Mouse (Mus musculus) lung, embryonic 14.5 days (tissue): ENCODE measurements around the gene Orm1. TPM values are rescaled to one million over a fixed set of nuclear protein-coding genes. Genes with fewer than 3 reads are reported as not detected.

Source experiments
- ATAC-seq: fragments of 200-750 bp; cut with Nextera tagmentation; 2 replicates; pipeline ENCODE4 v1.8.0; 2017; ENCODE audit warnings: mild to moderate bottlenecking, moderate TSS enrichment, moderate library complexity; ENCODE audit not compliant: insufficient read depth
- DNase-seq: peaks from one replicate; pipeline ENCODE4 v3.0.0-alpha.2; 2015
- H3K27ac ChIP-seq: fragments of 300-500 bp; sonication (generic); 2 replicates; pipeline ENCODE4 v1.5.1; 2014; ENCODE audit warnings: low read depth, mild to moderate bottlenecking, moderate library complexity
- H3K27me3 ChIP-seq: fragments of 300-500 bp; sonication (generic); 2 replicates; pipeline ENCODE4 v1.6.1; 2014; ENCODE audit warnings: low read length, control low read depth; ENCODE audit not compliant: insufficient read depth
- H3K36me3 ChIP-seq: fragments of 300-500 bp; sonication (generic); 2 replicates; pipeline ENCODE4 v1.6.1; 2014; ENCODE audit warnings: control low read depth; ENCODE audit not compliant: insufficient read depth
- H3K4me1 ChIP-seq: fragments of 300-500 bp; sonication (generic); 2 replicates; pipeline ENCODE4 v1.6.1; 2014; ENCODE audit warnings: antibody characterized with exemption, control low read depth; ENCODE audit not compliant: insufficient read depth
- H3K4me2 ChIP-seq: fragments of 300-500 bp; sonication (generic); 2 replicates; pipeline ENCODE4 v1.6.1; 2014; ENCODE audit warnings: mild to moderate bottlenecking
- H3K4me3 ChIP-seq: fragments of 300-500 bp; sonication (generic); 2 replicates; pipeline ENCODE4 v1.5.1; 2014; ENCODE audit warnings: low read depth, low read length
- H3K9ac ChIP-seq: fragments of 300-500 bp; sonication (generic); 2 replicates; pipeline ENCODE4 v1.6.1; 2014
- H3K9me3 ChIP-seq: fragments of 300-500 bp; sonication (generic); 2 replicates; pipeline ENCODE4 v1.6.1; 2016; ENCODE audit warnings: low read depth, low read length, control low read depth
- CTCF ChIP-seq: IDR thresholded peaks from 2 replicates; pipeline ENCODE4 v1.5.1; 2016; ENCODE audit warnings: antibody characterized with exemption, low read depth
- whole genome bisulfite sequencing: fragments of 180-500 bp; shearing (Covaris S2); extraction: QIAGEN DNeasy Blood & Tissue Kit; methylation state at CpG from one replicate; pipeline ENCODE4 v1.1.7; 2014; 5-methylcytosine and 5-hydroxymethylcytosine counted together
- polyA plus RNA-seq: library from polyadenylated mRNA; unstranded; fragments of >200 nt; fragmentation: Nextera tagmentation; extraction: Ambion mirVana; gene quantifications from 2 replicates; pipeline ENCODE4 v1.2.1, GENCODE M21; 2014

Gene Orm1
- polyA plus RNA-seq, 1 experiment from 2014 or later = not detected

DNA sequence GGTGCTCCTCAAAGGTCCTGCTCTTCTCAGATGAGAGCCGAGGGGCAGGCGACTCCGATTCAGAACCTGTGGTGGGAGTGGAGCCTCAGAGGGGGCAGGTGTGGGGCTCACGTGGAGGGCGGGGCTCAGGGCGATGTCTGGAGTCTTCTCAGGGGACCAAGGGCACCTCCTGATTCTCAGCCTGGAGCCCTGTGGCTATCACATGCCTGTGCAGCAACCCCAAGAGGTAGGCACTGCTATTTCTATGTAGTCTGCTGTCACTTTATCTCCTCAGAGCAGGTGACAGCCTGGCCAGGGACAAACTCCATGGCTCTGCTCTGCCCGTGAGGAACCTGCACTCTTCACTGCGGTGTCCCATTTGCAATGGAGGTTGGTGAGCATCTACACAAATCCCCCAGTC is 29.0 kb downstream of the Orm1 start:
- Histone ChIP-seq H3K27ac (no peak overlapping the region), H3K4me1 (no peaks in the 10 kb centered on the region), H3K27me3 (no peaks in the 10 kb centered on the region), H3K4me3 (no peak overlapping the region), H3K9me3 (no peaks in the 10 kb centered on the region), H3K36me3 (peaks cover 81% of the 10 kb centered on the region), H3K4me2 (no peak overlapping the region), H3K9ac (no peak overlapping the region)
- WGBS = 87% methylated on average over 8 of the region's 8 CpGs
- no peak for DNase-seq
- no peak for ATAC-seq
- TF ChIP-seq CTCF = no peak

DNA sequence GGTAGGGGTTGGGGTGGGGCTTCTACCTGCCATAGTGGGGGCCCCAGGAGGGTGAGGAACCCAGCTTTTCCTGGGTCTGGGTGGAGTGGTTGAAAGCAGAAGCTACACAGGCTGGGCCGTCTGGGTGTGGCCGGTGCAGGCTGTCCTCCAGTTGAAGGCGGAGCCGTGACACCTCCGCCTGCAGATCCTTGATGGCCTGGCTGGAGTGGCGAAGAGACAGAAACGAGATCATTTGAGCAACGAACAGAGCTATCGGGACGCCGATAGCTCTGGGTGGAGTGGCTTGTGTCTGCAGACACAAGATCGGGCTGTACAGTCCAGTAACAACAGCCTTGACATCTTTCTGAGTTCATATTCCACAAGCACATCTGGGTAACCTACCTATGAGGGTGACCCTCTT is 30.0 kb downstream of the Orm1 start:
- peak; percentile 15; the same call in 1 of the 2 replicates for ATAC-seq
- no peaks in the 10 kb centered on the region for H3K4me1 ChIP-seq
- no peak overlapping the region for H3K4me3 ChIP-seq
- no peak for TF ChIP-seq CTCF
- no peak overlapping the region for H3K9ac ChIP-seq
- H3K4me2 ChIP-seq = no peak overlapping the region
- H3K27me3 ChIP-seq = no peaks in the 10 kb centered on the region
- no peaks in the 10 kb centered on the region for H3K9me3 ChIP-seq
- 72% methylated on average over 12 of the region's 12 CpGs for WGBS
- no peak overlapping the region for H3K27ac ChIP-seq
- peaks cover 84% of the 10 kb centered on the region for H3K36me3 ChIP-seq
- DNase-seq = no peak

DNA sequence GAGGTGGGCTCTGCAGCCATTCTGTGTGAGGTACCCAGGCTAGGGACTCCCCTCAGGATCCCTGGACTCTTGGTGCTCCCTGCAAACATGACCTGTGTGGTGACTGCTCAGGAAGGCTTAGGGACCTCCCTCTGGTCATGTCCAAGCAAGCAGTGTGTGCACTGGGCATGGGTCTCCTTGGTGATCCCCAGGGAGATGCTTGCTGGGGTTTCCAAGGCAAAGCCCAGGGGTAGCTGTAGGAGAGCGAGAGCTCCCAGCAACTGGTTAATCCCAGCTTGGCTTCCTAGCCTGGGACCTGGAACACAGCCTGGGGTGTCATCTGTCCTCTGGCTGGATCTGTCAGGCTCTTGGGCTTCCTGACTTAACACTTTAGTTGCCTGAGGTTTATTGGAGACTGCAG is 31.0 kb downstream of the Orm1 start:
- no peak overlapping the region for H3K4me3 ChIP-seq
- H3K4me1 ChIP-seq = no peaks in the 10 kb centered on the region
- 48% methylated on average over 1 of the region's 1 CpGs for WGBS
- ATAC-seq = no peak
- no peak overlapping the region for H3K9ac ChIP-seq
- no peak overlapping the region for H3K27ac ChIP-seq
- no peak for TF ChIP-seq CTCF
- peak; percentile 31 for DNase-seq
- H3K9me3 ChIP-seq = no peaks in the 10 kb centered on the region
- peaks cover 85% of the 10 kb centered on the region for H3K36me3 ChIP-seq
- H3K4me2 ChIP-seq = no peak overlapping the region
- no peaks in the 10 kb centered on the region for H3K27me3 ChIP-seq

DNA sequence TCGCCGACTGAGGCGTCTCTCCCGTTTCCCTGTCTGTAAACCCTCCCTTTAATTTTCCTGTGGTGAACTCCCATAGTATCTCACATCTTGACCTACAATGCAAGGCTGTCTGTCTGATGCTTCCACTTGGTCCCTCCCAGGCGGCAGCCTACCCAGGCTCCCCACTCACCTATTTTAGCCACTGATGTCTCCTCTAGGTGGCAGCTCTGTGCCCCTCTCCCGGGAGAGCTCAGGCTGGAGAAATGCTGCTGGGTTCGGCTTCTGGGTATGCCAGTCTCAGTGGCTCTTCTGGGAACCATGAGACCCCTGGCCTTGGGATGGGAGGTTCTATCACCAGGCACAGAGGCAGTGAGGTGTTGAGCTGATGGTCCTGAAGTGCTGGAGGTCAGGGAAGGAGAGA is 33.1 kb downstream of the Orm1 start:
- 66% methylated on average over 7 of the region's 7 CpGs for WGBS
- TF ChIP-seq CTCF = peak; percentile 50
- no peaks in the 10 kb centered on the region for H3K4me1 ChIP-seq

DNA sequence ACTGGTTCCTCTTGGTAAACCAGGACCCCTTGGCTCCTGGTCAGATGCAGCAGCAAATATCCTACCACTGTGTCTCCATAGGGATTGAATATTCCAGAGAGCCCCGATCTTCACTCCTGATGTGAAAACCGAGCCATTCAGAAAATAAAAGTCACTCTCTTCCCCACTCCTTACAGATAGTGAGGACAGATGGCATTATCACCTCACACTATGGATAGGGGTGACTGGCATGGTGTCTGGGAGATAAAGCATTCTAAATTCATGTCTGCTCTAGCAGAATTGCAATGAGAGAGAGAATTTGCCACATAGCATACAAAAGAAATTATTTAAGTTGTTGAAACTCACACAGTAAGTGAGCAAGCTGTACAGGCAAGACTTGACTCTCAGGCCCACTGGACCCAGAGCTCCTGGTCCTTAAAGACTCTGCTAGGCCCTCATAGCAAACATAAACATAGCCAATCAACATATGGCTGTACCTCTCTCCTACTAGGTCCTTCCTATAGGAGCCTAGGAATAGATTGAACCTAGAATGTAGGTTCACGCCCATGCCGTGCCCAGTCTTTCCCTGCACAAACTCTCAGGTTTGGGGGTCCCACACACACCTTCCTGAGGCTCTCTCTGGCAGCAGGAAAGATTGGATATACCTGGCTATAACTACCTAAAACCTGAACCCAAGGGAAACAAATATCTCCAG is 38.5 kb downstream of the Orm1 start:
- H3K36me3 ChIP-seq = peaks cover 88% of the 10 kb centered on the region
- no peaks in the 10 kb centered on the region for H3K4me1 ChIP-seq
- no peak overlapping the region for H3K27ac ChIP-seq
- H3K27me3 ChIP-seq = no peaks in the 10 kb centered on the region
- no peak overlapping the region for H3K9ac ChIP-seq
- TF ChIP-seq CTCF = no peak
- 92% methylated on average over 4 of the region's 4 CpGs for WGBS
- ATAC-seq (no peak), DNase-seq (no peak)
- no peaks in the 10 kb centered on the region for H3K9me3 ChIP-seq
- H3K4me3 ChIP-seq = no peak overlapping the region
- no peak overlapping the region for H3K4me2 ChIP-seq

More for the DNA sequence above, 33.1 kb downstream of the Orm1 start:
- Histone ChIP-seq H3K4me3 (no peak overlapping the region), H3K27ac (no peak overlapping the region), H3K27me3 (no peaks in the 10 kb centered on the region), H3K4me2 (no peak overlapping the region), H3K9ac (no peak overlapping the region), H3K9me3 (no peaks in the 10 kb centered on the region), H3K36me3 (peaks cover 91% of the 10 kb centered on the region)
- DNase-seq (peak; percentile 20), ATAC-seq (no peak)

DNA sequence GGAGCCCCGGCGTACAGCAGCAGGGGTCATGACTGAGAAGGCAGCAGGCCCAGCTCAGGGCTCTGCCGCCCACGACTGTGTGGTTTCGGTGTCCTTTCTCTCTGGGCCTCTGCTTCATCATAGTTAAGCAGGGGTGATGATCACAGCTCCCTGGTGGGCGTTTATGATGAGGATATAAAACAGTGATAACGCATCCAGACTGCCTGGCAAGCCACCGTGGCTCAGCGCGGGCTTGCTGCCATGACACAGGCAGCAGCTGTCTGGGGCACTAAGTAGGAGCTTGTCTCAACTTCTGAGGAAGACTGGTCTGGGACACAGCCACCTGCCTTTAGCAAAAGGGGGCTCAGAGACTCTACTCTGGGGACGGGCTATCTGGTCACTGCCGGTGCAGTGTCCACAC is 39.1 kb downstream of the Orm1 start:
- Histone ChIP-seq H3K4me3 (no peak overlapping the region), H3K9me3 (no peaks in the 10 kb centered on the region), H3K4me1 (no peaks in the 10 kb centered on the region), H3K36me3 (peaks cover 87% of the 10 kb centered on the region), H3K27me3 (no peaks in the 10 kb centered on the region), H3K9ac (no peak overlapping the region), H3K4me2 (no peak overlapping the region), H3K27ac (no peak overlapping the region)
- 84% methylated on average over 12 of the region's 12 CpGs for WGBS
- no peak for TF ChIP-seq CTCF
- no peak for DNase-seq
- ATAC-seq = no peak

DNA sequence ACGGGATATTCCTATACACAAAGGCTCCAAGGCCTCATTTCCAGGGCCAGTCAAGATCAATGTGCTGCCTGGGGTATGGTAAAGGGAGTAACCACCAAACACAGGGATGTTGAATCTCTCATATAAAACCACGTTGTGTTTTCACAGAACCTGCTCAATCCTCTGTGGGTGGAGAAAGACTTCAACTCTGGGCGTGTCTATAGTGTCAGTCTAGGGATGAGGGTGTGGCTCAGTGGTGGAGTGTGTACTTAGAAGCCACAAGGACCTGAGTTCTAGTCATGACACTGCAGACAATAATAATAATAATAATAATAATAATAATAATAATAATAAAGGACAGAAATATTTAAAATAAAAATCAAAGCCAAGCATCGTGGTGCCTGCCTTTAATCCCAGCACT is 39.9 kb downstream of the Orm1 start:
- no peaks in the 10 kb centered on the region for H3K27me3 ChIP-seq
- no peak for TF ChIP-seq CTCF
- ATAC-seq = no peak
- no peak overlapping the region for H3K9ac ChIP-seq
- peaks cover 82% of the 10 kb centered on the region for H3K36me3 ChIP-seq
- 86% methylated on average over 4 of the region's 4 CpGs for WGBS
- no peak for DNase-seq
- no peak overlapping the region for H3K4me3 ChIP-seq
- H3K4me2 ChIP-seq = no peak overlapping the region
- H3K27ac ChIP-seq = no peak overlapping the region
- H3K4me1 ChIP-seq = no peaks in the 10 kb centered on the region
- H3K9me3 ChIP-seq = no peaks in the 10 kb centered on the region
